Mouse (Mus musculus): Measurements from ENCODE around the gene Hist1h2bc.

Gene Hist1h2bc

GRCm38 (mm10) chr13:23683755-23684281 is at the start of gene Hist1h2bc, which contains the start of gene Hist1h2ac:
Gene Hist1h2bc, plus strand, starts transcription at chr13:23684199.
Gene Hist1h2ac, minus strand, starts transcription at chr13:23683948.
- peak; percentile 83 to 90 for DNase-seq

- DNase-seq = no peak
Observed at GRCm38 (mm10) chr13:23659636-23660366, 24.2 kb upstream of the Hist1h2bc start.

GRCm38 (mm10) chr13:23662536-23662935 is 21.5 kb upstream of the Hist1h2bc start:
- no peak for DNase-seq

- no peak for DNase-seq
Observed at GRCm38 (mm10) chr13:23681990-23682582, 1.9 kb upstream of the Hist1h2bc start.

- no peak for DNase-seq
Observed at GRCm38 (mm10) chr13:23682623-23682946, 1.4 kb upstream of the Hist1h2bc start.

- DNase-seq = peak; percentile 11 to 31
Observed at GRCm38 (mm10) chr13:23682947-23683754, 848 bp upstream of the Hist1h2bc start.

- peak; percentile 63 to 79 for DNase-seq
Observed at GRCm38 (mm10) chr13:23684295-23684945, 421 bp downstream of the Hist1h2bc start.

GRCm38 (mm10) chr13:23685121-23685861 is 1.3 kb downstream of the Hist1h2bc start:
- DNase-seq = peak; percentile 6 to 36

GRCm38 (mm10) chr13:23685966-23686365 is 2.0 kb downstream of the Hist1h2bc start:
- peak in 1 of 2 experiments; percentile 16 for DNase-seq

GRCm38 (mm10) chr13:23687181-23687580 is 3.2 kb downstream of the Hist1h2bc start:
- no peak for DNase-seq

GRCm38 (mm10) chr13:23687907-23688306 is 3.9 kb downstream of the Hist1h2bc start:
- DNase-seq = no peak

GRCm38 (mm10) chr13:23688956-23689355 is 5.0 kb downstream of the Hist1h2bc start:
- no peak for DNase-seq

- no peak for DNase-seq
Observed at GRCm38 (mm10) chr13:23689459-23689858, 5.5 kb downstream of the Hist1h2bc start.

GRCm38 (mm10) chr13:23693856-23694440 is 9.9 kb downstream of the Hist1h2bc start:
- no peak for DNase-seq

- no peak for DNase-seq
Observed at GRCm38 (mm10) chr13:23694956-23695355, 11.0 kb downstream of the Hist1h2bc start.

- DNase-seq = no peak
Observed at GRCm38 (mm10) chr13:23695514-23695913, 11.5 kb downstream of the Hist1h2bc start, which contains the start of gene Hist1h1t. Gene Hist1h1t, plus strand, starts transcription at chr13:23695814.

GRCm38 (mm10) chr13:23696061-23696474 is 12.1 kb downstream of the Hist1h2bc start:
- peak in 1 of 2 experiments; percentile 11 for DNase-seq

GRCm38 (mm10) chr13:23697491-23698299 is 13.7 kb downstream of the Hist1h2bc start:
- peak; percentile 57 to 67 for DNase-seq

- peak; percentile 99 for DNase-seq
Observed at GRCm38 (mm10) chr13:23698300-23698693, 14.3 kb downstream of the Hist1h2bc start, which contains the start of gene Hist1h4c. Gene Hist1h4c, minus strand, starts transcription at chr13:23698454.

GRCm38 (mm10) chr13:23698996-23699395 is 15.0 kb downstream of the Hist1h2bc start:
- DNase-seq = peak in 1 of 2 experiments; percentile 10

Data from cerebellum, postnatal 10 days (tissue).